Mouse (Mus musculus): Measurements from ENCODE around the gene Gm10203. TPM values are rescaled to one million over a fixed set of nuclear protein-coding genes. Genes with fewer than 3 reads are reported as not detected.
"Not testable (repeated sequence)": the region's sequence is repeated elsewhere in the genome, so short reads cannot be mapped to it uniquely, and the experiment has no call there.

Gm10203 gene
- total RNA-seq (2021): not detected

DNA sequence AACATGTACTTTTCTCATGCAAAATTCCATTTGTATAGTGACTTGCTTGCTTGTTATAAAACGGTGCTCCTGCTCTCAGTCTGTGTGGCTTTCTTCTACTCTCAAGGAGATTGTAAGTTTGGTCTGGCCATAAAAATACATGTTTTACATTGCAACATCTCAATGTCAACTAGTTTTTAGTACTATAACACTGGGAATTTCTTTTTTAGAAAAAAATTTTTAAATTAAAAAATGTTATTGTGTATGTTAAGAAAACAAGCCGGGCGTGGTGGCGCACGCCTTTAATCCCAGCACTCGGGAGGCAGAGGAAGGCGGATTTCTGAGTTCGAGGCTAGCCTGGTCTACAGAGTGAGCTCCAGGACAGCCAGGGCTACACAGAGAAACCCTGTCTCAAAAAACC is at the start of gene Gm10203:
Gene Gm10203, plus strand, starts transcription at position 301 of the 400 bp plus-strand sequence.
- intact Hi-C loops (cut with DNase I): loop anchor here (10.0 kb wide), 2 partner anchors 195 to 245 kb away; no protein-coding TSS in a partner anchor
- DNase-seq: not testable (repeated sequence)

DNA sequence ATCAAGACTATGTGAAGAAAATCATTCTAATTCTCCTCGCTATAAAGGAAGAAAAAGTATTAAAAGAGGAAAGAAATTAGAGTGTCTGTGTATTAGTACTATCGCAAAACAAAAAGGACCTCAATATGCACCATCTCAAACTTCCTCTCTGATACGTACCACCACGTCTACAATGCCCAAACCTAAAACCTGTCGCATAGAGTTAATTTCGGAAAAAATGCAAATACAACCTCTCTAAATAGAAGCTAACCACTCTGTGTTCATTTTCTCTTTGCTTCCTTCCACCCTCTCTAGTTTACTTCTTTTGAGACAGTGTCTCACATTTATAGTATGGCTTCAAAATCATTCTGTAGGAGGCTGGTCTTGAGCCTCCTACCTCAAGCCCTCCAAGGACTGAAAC is 37.6 kb upstream of the Gm10203 start:
- intact Hi-C loops (cut with DNase I): no loop called here
- DNase-seq: no peak

DNA sequence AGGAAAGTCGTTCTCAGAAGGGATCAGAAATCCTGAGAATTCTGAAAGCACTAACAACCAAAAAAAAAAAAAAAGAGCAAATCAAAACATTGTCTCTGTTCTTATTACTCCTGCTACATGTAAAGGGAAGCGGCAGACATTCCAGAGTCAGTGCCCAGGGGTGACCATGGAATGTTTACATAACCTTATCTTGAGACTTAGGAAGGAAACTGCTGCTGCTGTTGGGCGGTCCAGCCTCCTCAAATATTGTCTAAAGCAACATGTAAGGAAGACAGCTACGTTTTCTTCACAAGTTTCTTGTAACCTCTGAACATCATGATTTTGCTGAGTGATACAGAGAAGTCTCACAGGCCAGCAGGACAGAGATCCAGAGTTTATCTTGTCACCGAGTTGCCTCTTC is 36.5 kb upstream of the Gm10203 start:
- intact Hi-C loops (cut with DNase I): no loop called here
- no peak for DNase-seq

DNA sequence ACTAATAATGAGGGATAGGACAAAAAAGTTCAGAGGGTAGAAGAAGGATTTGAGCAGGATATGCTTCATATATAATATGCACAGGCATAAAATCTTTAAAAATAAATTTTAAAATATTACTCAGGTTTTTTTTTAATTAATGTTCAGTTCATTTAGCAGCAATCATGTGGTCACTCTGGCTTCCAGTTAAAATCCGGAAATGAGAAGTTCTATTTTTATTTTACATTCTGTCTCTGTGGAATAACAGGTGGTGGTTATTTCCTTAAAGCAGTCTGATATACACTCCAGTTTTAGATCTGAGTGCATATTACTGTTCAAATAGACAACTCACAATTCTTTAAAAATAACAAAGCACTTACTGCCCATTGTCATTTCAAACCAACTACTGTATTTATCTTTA is 35.4 kb upstream of the Gm10203 start:
- no peak for DNase-seq
- intact Hi-C loops (cut with DNase I): no loop called here

DNA sequence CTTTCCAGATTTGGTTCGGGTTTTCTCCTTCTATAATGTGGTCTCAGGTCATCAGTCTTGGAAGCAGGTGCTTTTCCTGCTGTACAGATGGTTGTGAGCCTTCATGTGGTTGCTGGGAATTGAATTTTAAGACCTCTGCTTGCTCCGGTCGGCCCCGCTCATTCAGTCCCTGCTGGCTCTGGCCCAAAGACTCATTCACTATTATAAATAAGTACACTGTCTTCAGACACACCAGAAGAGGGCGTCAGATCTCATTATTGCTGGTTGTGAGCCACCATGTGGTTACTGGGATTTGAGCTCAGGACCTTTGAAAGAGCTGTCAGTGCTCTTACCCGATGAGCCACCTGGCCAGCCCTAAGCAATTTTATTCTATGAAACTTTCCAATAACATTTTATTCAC is 34.6 kb upstream of the Gm10203 start:
- intact Hi-C loops (cut with DNase I): no loop called here
- peak; percentile 24 for DNase-seq

DNA sequence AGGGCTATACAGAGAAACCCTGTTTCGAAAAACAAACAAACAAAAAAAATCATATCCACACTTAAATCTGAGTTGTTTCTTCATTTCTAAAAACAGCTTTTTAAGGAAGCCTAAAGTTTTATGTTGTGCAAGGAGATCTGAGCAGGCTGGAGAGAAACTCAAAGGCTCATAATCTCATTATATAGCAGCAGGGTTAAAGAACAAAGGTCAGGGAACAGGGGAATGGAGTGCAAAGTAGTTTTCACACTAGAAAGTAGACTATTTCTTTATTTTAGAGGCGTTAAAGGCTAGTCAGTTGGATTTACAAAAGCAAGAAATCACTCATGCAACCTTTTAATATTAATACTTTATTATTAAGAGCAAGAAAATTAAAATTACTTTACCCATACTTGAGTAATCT is 33.7 kb upstream of the Gm10203 start:
- DNase-seq: no peak
- intact Hi-C loops (cut with DNase I): no loop called here

DNA sequence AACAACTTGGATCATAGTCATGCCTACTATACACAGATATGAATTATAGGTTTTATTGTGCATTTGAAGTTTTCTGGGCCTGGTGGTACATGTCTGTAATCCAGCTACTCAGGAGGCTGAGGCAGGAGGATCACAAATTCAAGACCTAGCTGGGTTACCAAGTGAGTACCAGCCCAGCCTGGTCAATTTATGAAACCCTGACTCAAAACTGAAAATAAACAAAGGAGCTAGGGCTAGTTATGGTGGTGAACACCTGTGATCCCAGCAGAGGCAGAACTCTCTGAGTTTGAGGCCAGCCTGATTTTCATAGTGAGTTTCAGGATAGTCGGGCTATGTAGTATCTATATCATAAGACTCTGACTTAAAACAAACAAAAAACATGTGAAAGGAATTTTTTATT is 32.7 kb upstream of the Gm10203 start:
- no peak for DNase-seq
- intact Hi-C loops (cut with DNase I): no loop called here

DNA sequence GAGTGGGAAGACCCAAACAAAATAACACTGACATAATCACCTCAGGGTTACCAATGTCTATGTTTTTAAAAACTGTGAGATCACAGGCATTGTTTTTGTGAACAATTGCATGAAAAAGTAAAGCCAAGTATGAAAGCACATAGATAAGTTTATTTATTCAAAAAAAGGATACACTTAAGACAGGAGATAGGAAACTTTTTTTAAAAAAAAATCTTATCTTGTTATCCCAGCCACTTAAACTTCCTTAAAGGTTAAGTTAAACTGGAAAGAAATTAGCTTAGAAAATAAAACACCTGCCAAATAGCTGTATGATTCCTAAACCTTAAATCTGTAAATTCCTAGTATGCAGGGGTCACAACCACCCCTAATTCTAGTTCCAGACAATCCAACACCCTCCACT is 31.0 kb upstream of the Gm10203 start:
- DNase-seq: no peak
- intact Hi-C loops (cut with DNase I): no loop called here

DNA sequence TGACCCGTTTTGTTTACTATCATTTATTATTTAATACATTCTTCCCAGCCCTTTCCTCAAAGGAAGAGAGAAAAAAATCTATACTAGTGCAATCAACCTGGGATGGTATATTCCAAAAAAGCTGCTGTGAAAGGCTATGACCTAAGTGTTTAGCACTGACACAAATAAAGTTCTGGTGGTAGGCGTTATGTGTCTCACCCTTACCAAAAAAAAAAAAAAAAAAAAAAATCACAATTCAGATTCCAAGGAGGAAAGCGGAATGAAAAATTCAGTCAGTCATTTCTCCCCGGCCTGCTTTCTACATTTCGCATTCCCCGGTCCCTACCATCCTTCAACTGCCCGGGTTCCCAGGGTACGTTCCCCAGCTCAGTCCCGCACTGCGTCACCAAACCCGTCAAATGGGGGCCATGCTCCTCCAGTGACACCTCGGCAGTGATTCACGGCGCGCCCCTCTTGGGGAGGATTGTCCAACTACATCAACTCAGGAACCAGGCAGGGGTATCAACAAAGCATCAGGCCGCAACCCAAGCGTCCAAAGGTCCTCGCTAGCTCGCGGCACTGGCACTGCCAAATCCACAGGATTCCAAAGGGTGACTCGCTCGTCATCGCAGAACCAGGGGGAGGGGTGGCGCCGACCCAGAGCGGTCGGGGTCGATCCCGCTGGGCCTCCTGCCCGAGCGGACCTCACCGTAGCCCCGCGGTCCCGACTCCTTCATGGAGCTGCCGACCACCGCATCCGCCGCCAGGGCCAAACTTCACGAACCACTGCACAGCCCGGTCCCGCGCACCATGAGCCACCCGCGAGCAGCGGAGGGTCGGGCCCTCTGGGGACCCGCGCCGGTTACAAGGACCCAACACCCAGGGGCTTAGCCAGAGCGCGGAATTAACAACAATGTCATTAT is 29.5 kb upstream of the Gm10203 start:
- intact Hi-C loops (cut with DNase I): loop anchor here (5.0 kb wide), 1 partner anchor 38 kb away; no protein-coding TSS in a partner anchor
- DNase-seq: peak; percentile 71

DNA sequence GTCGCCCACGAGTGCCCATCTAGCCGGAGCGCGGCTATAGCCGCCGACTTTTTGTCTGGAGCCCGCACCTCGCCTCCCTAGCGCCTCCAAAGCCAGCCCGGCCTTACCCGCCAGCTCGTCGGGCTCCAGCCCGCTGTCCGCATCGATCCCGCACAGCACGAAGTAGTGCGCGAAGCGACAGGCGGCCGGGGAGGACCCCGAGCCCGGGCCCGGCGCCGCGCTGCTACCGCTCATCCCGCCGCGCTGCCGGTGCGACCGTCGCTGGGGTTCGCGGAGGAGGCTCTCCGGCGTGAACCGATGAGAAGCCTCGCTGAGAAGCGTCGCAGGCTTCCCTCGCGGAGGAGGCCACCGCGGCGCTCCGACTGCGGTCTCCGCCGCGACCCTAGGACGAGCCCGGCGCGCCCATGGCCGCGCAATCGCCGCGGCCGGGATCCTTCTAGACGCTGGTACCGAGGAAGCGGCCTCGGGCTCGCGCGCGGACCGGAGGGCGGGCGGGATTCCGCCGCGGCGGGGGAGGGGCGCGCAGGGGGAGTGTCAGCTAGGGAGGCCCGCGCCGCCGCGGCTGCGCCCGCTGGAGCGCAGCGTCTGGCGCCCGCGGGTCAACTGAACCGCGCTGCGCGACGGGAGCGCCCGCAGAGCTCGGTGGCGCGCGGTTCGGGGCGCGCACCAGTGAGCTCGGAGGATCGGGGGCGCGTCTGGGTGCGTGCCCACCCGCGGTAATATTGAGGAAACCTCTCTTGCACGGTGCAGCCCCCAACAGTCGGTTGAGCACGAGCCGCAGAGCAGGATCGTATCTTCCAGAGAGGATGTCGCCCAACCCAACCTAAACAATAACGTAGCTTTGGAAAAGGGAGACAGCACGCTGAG is 28.7 kb upstream of the Gm10203 start, which contains the start of gene Dennd5b:
Gene Dennd5b, minus strand, starts transcription at position 605 of the 867 bp plus-strand sequence.
- intact Hi-C loops (cut with DNase I): loop anchor here (5.0 kb wide), 1 partner anchor 39 kb away; no protein-coding TSS in a partner anchor
- peak; percentile 85 for DNase-seq

DNA sequence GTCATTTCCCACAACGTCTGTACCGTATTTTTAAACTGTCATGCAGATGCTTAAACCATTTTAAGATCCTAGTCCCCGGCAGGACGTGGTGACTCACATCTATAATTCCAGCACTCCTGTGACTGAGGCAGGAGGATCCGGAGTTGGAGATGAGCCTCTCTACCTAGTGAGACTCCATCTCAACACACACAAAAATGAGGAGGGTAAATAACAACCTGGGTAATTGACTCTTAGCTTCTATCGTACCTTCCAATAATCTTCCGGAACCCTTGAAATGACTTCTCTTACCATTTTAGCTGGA is 28.1 kb upstream of the Gm10203 start:
- intact Hi-C loops (cut with DNase I): loop anchor here (5.0 kb wide), 1 partner anchor 40 kb away; no protein-coding TSS in a partner anchor
- no peak for DNase-seq

DNA sequence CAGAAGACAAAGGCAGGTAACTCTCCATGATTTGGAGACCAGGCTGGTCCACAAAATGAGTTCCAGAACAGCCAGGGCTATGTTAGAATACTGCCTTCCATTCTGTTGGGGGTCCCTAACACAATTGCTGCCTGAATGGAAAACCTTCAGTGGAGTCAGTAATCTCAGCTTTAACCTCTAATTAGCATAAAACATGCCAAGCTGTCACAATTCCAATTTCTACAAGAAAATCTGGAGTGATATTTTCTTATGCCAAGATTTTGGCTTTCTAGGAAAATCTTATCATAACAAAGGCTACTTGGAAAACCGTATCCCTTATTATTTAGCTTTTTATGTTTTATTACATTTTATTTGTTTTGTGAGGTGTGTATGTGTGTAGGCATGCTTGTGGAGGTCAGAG is 26.5 kb upstream of the Gm10203 start:
- no peak for DNase-seq
- intact Hi-C loops (cut with DNase I): loop anchor here (5.0 kb wide), 1 partner anchor 41 kb away; no protein-coding TSS in a partner anchor

DNA sequence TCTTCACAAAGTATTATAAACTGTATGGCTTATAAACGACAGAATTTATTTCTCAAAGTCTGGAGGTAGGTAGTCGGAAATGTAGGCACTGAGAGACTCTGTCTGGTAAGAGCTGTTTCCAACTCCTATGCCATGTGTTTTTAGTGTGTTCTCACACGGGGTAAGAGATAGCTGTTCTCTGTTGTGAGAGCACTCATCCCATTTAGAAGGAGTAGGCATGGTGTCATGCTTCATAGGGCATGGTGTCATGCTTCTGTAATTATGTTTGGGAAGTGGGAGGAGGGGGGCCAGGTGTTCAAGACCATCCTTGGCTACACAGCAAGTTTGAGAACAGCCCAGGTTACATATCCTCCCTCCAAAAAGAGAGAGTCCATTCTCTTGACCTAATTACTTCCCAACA is 22.4 kb upstream of the Gm10203 start:
- no peak for DNase-seq
- intact Hi-C loops (cut with DNase I): no loop called here

DNA sequence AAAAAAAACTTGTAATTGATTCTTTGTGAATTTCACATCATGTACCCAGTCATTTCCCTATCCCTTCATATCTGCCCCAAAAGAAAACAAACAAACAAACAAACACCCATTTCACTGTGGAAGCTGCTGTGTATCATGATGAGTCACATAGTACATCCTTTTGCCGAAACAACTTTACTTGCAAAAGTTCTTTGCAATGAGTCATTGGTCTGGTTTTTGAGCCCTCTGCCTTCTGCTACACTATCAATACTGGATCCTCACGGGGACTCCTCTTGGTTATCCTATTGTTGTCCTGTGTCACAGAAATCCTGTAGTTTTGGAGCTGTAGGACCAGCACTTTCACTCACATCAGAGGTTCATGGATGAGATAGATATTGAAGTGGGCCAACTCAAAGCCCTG is 21.1 kb upstream of the Gm10203 start:
- no peak for DNase-seq
- intact Hi-C loops (cut with DNase I): no loop called here

DNA sequence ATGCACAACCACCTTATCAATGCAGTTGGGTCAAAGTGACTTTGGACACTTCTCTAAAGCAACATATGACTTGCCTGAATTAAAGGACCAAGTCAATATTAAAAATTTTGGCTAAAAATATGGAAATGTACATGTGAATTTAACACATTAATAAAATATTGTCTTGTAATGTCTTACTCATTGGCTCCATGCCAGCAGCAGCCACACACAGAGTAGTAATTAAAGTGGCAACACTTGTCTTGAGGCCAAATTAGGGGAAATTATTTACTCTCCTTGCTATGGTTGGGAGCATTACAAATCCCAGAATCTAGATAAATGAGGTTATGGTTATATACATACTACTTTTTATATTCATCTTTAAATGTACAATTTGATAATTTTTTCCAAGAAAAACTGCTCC is 13.0 kb upstream of the Gm10203 start:
- no peak for DNase-seq
- intact Hi-C loops (cut with DNase I): loop anchor here (5.0 kb wide), 1 partner anchor 105 kb away; no protein-coding TSS in a partner anchor

DNA sequence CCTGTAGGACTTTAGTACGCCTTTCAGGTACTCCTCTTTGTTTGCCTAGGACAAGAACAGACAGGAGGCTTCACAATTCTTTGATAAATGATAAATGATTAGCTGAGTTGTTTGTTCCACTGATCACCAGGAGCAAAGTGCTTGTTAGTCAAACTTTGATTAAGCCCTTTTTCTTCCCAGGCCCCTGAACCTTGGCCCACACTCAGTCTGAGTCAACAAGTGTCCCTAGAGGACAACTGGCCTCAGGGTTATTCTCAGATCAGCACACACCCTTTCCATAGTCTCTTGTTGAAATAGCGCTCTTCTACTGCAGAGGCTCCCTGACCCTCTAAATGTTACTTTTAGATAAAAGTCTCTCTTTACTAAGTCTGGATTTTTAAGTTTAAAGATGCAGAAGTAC is 11.0 kb upstream of the Gm10203 start:
- DNase-seq: no peak
- intact Hi-C loops (cut with DNase I): loop anchor here (5.0 kb wide), 1 partner anchor 107 kb away; no protein-coding TSS in a partner anchor

DNA sequence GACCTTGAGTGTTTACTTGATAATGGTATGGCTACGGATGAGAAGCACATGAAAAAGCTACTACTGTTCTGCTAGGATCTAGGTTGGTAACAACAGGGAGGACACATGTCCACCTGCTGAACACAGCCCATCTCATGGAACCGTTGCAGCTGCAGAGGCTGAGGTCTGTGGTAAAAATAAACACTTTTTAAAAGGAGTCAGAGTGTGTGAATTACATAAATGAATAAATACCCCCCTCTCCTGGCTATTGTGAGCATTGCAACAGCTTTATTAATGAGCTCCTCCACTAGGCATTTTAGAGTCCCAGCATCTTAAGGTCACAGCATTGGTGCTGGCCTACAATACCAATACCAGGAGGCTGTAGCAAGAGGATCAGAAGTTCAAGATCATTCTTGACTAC is 10.1 kb upstream of the Gm10203 start:
- peak; percentile 15 for DNase-seq
- intact Hi-C loops (cut with DNase I): loop anchor here (5.0 to 10.0 kb wide), 2 partner anchors 108 to 185 kb away; no protein-coding TSS in a partner anchor

DNA sequence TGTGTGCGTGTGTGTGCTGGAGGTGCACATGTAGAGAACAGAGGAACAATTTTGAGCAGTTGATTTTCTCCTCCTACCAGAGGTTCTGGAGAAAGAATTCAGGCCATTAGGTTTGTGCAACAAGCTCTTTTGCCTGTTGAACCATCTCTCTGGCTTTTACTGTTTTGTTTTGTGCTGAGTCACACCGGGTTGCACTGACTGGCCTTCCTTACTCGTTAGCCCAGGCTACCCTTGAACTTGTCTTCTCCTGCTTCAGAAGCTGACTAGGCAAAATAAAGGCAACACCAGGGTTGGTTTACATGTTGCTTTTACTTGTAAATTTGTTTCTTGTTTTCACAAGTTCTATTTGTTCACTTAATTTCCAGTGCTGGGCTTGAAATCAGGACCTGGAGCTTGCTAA is 6.9 kb upstream of the Gm10203 start:
- intact Hi-C loops (cut with DNase I): loop anchor here (10.0 kb wide), 1 partner anchor 188 kb away; no protein-coding TSS in a partner anchor
- DNase-seq: no peak

DNA sequence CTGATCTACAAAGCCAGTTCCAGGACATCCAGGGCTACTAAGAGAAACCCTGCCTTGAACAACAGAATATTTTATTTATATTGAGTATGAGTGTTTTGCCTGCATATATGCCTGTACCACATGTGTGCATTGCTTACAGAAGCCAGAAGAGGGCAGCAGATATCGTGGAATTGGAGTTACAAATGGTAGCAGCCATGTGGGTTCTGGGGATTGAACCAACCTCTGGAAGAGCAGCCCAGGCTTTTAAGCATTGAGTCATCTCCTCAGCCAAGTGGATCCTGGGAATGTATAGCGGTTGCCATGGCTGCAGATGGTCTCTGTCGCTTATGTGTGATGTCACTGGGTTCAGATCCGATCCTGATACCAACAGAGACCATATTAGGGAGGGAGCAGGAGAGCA is 3.3 kb upstream of the Gm10203 start:
- intact Hi-C loops (cut with DNase I): loop anchor here (10.0 kb wide), 1 partner anchor 192 kb away; no protein-coding TSS in a partner anchor
- peak; percentile 36 for DNase-seq

DNA sequence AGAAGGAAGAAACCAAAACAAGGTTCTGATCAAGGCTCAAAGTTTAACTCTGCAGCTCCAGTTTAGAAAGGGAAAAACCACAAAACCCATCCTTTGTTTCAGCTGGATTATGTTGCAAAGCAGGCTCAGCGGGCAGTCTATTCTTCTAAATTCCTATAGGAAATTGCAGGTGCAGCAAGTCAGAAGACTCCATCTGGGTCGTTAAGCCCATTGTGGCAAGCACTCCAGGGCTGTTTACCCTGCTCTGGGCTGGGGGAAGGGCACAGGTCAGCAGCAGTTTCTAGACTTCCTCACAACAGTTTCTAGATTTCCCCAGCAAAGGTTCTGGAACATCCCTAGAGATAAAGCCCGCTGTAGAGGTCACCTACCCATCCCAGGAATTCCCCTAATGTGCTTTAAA is 1.1 kb downstream of the Gm10203 start:
- no peak for DNase-seq
- intact Hi-C loops (cut with DNase I): loop anchor here (10.0 kb wide), 1 partner anchor 244 kb away; no protein-coding TSS in a partner anchor
